Mouse (Mus musculus): ENCODE measurements around the gene Map2.

The Map2 gene

GRCm38 (mm10) chr1:66175041-66175665, at the start of gene Map2:
TSS of gene Map2 (plus strand) at chr1:66175273.
- peak; percentile 93 to 95 for DNase-seq

GRCm38 (mm10) chr1:66133014-66133413, 42.1 kb upstream of the Map2 start:
- no peak for DNase-seq

GRCm38 (mm10) chr1:66135324-66135723, 39.7 kb upstream of the Map2 start:
- DNase-seq: no peak

GRCm38 (mm10) chr1:66140686-66141085, 34.4 kb upstream of the Map2 start:
- no peak for DNase-seq

- no peak for DNase-seq
Measured at GRCm38 (mm10) chr1:66145180-66145579, 29.9 kb upstream of the Map2 start.

GRCm38 (mm10) chr1:66148825-66149514, 26.1 kb upstream of the Map2 start:
- no peak for DNase-seq

- no peak for DNase-seq
Measured at GRCm38 (mm10) chr1:66150806-66151205, 24.3 kb upstream of the Map2 start.

GRCm38 (mm10) chr1:66157135-66157534, 17.9 kb upstream of the Map2 start:
- no peak for DNase-seq

GRCm38 (mm10) chr1:66157589-66157988, 17.5 kb upstream of the Map2 start:
- DNase-seq: no peak

GRCm38 (mm10) chr1:66164648-66165047, 10.4 kb upstream of the Map2 start:
- DNase-seq: peak; percentile 32 to 46

- no peak for DNase-seq
Measured at GRCm38 (mm10) chr1:66168722-66169121, 6.4 kb upstream of the Map2 start.

GRCm38 (mm10) chr1:66172127-66172526, 2.9 kb upstream of the Map2 start:
- DNase-seq: no peak

GRCm38 (mm10) chr1:66173630-66174029, 1.4 kb upstream of the Map2 start:
- no peak for DNase-seq

GRCm38 (mm10) chr1:66176012-66176837, 1.2 kb downstream of the Map2 start:
- DNase-seq: peak; percentile 37 to 45

GRCm38 (mm10) chr1:66176838-66177105, 1.7 kb downstream of the Map2 start:
- DNase-seq: no peak

GRCm38 (mm10) chr1:66177489-66178170, 2.6 kb downstream of the Map2 start:
- peak; percentile 60 to 70 for DNase-seq

GRCm38 (mm10) chr1:66187016-66187681, 12.1 kb downstream of the Map2 start:
- DNase-seq: no peak

- DNase-seq: peak; percentile 36 to 54
Measured at GRCm38 (mm10) chr1:66192401-66192800, 17.3 kb downstream of the Map2 start.

- peak; percentile 68 to 77 for DNase-seq
Measured at GRCm38 (mm10) chr1:66192891-66193290, 17.8 kb downstream of the Map2 start.

GRCm38 (mm10) chr1:66195040-66195726, 20.1 kb downstream of the Map2 start:
- DNase-seq: peak; percentile 29 to 59

- DNase-seq: no peak
Measured at GRCm38 (mm10) chr1:66196240-66196639, 21.2 kb downstream of the Map2 start.

GRCm38 (mm10) chr1:66196716-66197115, 21.6 kb downstream of the Map2 start:
- DNase-seq: no peak
